Mouse (Mus musculus) midbrain, embryonic 14.5 days (tissue): Measurements from ENCODE around the gene Mapk14. TPM values are rescaled to one million over a fixed set of nuclear protein-coding genes. Genes with fewer than 3 reads are reported as not detected.
A peak's percentile ranks its signal among the peaks of the same experiment; 100 is the strongest.

Experiments used
- ATAC-seq: fragments of 200-750 bp; cut with Nextera tagmentation; 2 replicates; pipeline ENCODE4 v1.8.0; 2017; ENCODE audit warnings: moderate number of reproducible peaks, moderate library complexity; ENCODE audit not compliant: low FRiP score, low TSS enrichment
- DNase-seq: peaks from one replicate; pipeline ENCODE4 v3.0.0-alpha.2; 2015
- H3K27ac ChIP-seq: fragments of 300-500 bp; sonication (generic); replicated peaks from 2 replicates; pipeline ENCODE4 v1.5.1; 2014; ENCODE audit warnings: mild to moderate bottlenecking, low read depth, low read length, moderate library complexity
- H3K27me3 ChIP-seq: fragments of 300-500 bp; sonication (generic); 2 replicates; pipeline ENCODE4 v1.6.1; 2014; ENCODE audit warnings: low read length, control low read depth, mixed read lengths; ENCODE audit not compliant: control insufficient read depth, insufficient read depth
- H3K36me3 ChIP-seq: fragments of 300-500 bp; sonication (generic); 2 replicates; pipeline ENCODE4 v1.6.1; 2014; ENCODE audit warnings: low read length, control low read depth; ENCODE audit not compliant: control insufficient read depth, insufficient read depth
- H3K4me1 ChIP-seq: fragments of 300-500 bp; sonication (generic); 2 replicates; pipeline ENCODE4 v1.6.1; 2014; ENCODE audit warnings: mild to moderate bottlenecking, antibody characterized with exemption, low read length, control low read depth; ENCODE audit not compliant: control insufficient read depth, insufficient read depth
- H3K4me2 ChIP-seq: fragments of 300-500 bp; sonication (generic); 2 replicates; pipeline ENCODE4 v1.6.1; 2014; ENCODE audit warnings: mild to moderate bottlenecking, low read length, moderate library complexity
- H3K4me3 ChIP-seq: fragments of 300-500 bp; sonication (generic); replicated peaks from 2 replicates; pipeline ENCODE4 v1.5.1; 2014; ENCODE audit warnings: low read depth, low read length
- H3K9ac ChIP-seq: fragments of 300-500 bp; sonication (generic); replicated peaks from 2 replicates; pipeline ENCODE4 v1.6.1; 2014; ENCODE audit warnings: mild to moderate bottlenecking, low read length, moderate library complexity
- H3K9me3 ChIP-seq: fragments of 300-500 bp; sonication (generic); 2 replicates; pipeline ENCODE4 v1.6.1; 2016; ENCODE audit warnings: low read length, control low read depth, mixed read lengths; ENCODE audit not compliant: control insufficient read depth
- WGBS: fragments of 180-500 bp; shearing (Covaris S2); extraction: QIAGEN DNeasy Blood & Tissue Kit; methylation state at CpG from one replicate; pipeline ENCODE4 v1.1.7; 2014; 5-methylcytosine and 5-hydroxymethylcytosine counted together
- polyA plus RNA-seq: library from polyadenylated mRNA; unstranded; fragments of >200 nt; fragmentation: Nextera tagmentation; extraction: Ambion mirVana; gene quantifications from 2 replicates; pipeline ENCODE4 v1.2.1, GENCODE M21; 2014

Gene Mapk14
- polyA plus RNA-seq, 1 experiment from 2014 or later, result 32.7 TPM

- ATAC-seq (no peak), DNase-seq (no peak)
- Histone ChIP-seq H3K9ac (no peak overlapping the region), H3K4me3 (no peak overlapping the region), H3K4me1 (peaks cover 38% of the 10 kb centered on the region), H3K27ac (no peak overlapping the region), H3K36me3 (no peaks in the 10 kb centered on the region), H3K9me3 (no peaks in the 10 kb centered on the region), H3K27me3 (no peaks in the 10 kb centered on the region), H3K4me2 (no peak overlapping the region; the same call in 1 of the 2 replicates)
- 50% methylated on average over 2 of the region's 2 CpGs for WGBS
Observed at GRCm38 (mm10) chr17:28694078-28694477, 2.9 kb downstream of the Mapk14 start.

- H3K4me1 ChIP-seq, result peaks cover 32% of the 10 kb centered on the region
- WGBS, result 86% methylated on average over 4 of the region's 4 CpGs
Observed at GRCm38 (mm10) chr17:28694832-28695231, 3.7 kb downstream of the Mapk14 start.

GRCm38 (mm10) chr17:28696641-28697040 lies 5.5 kb downstream of the Mapk14 start:
- Histone ChIP-seq H3K36me3 (no peaks in the 10 kb centered on the region), H3K27me3 (no peaks in the 10 kb centered on the region), H3K27ac (no peak overlapping the region), H3K4me3 (no peak overlapping the region), H3K4me1 (peaks cover 27% of the 10 kb centered on the region), H3K4me2 (no peak overlapping the region), H3K9me3 (no peaks in the 10 kb centered on the region), H3K9ac (no peak overlapping the region)
- no peak for ATAC-seq
- no peak for DNase-seq
- 74% methylated on average over 2 of the region's 2 CpGs for WGBS

More at GRCm38 (mm10) chr17:28694832-28695231, 3.7 kb downstream of the Mapk14 start:
- no peaks in the 10 kb centered on the region for H3K36me3 ChIP-seq
- no peak overlapping the region for H3K9ac ChIP-seq
- no peaks in the 10 kb centered on the region for H3K9me3 ChIP-seq
- DNase-seq (no peak), ATAC-seq (no peak)
- no peak overlapping the region for H3K27ac ChIP-seq
- H3K4me3 ChIP-seq, result no peak overlapping the region
- no peak overlapping the region for H3K4me2 ChIP-seq
- no peaks in the 10 kb centered on the region for H3K27me3 ChIP-seq

- WGBS, result 84% methylated on average over 13 of the region's 13 CpGs
Observed at GRCm38 (mm10) chr17:28697290-28698195, 6.4 kb downstream of the Mapk14 start.

GRCm38 (mm10) chr17:28698245-28698644 lies 7.1 kb downstream of the Mapk14 start:
- DNase-seq, result no peak

More at GRCm38 (mm10) chr17:28697290-28698195, 6.4 kb downstream of the Mapk14 start:
- peaks cover 26% of the 10 kb centered on the region for H3K4me1 ChIP-seq
- H3K27me3 ChIP-seq, result no peaks in the 10 kb centered on the region
- no peak overlapping the region for H3K4me2 ChIP-seq
- no peak overlapping the region for H3K4me3 ChIP-seq
- DNase-seq (peak; percentile 36), ATAC-seq (no peak)
- H3K9me3 ChIP-seq, result no peaks in the 10 kb centered on the region
- H3K9ac ChIP-seq, result no peak overlapping the region
- no peaks in the 10 kb centered on the region for H3K36me3 ChIP-seq
- H3K27ac ChIP-seq, result no peak overlapping the region; the same call in 1 of the 2 replicates

GRCm38 (mm10) chr17:28698672-28699071 lies 7.5 kb downstream of the Mapk14 start:
- H3K27me3 ChIP-seq, result no peaks in the 10 kb centered on the region
- peaks cover 15% of the 10 kb centered on the region for H3K4me1 ChIP-seq
- DNase-seq, result no peak
- H3K9ac ChIP-seq, result no peak overlapping the region
- WGBS, result 89% methylated on average over 2 of the region's 2 CpGs
- ATAC-seq, result no peak
- no peak overlapping the region for H3K4me3 ChIP-seq
- H3K9me3 ChIP-seq, result no peaks in the 10 kb centered on the region
- H3K27ac ChIP-seq, result no peak overlapping the region
- H3K4me2 ChIP-seq, result no peak overlapping the region
- no peaks in the 10 kb centered on the region for H3K36me3 ChIP-seq

More at GRCm38 (mm10) chr17:28698245-28698644, 7.1 kb downstream of the Mapk14 start:
- Histone ChIP-seq H3K36me3 (no peaks in the 10 kb centered on the region), H3K9me3 (no peaks in the 10 kb centered on the region), H3K4me3 (no peak overlapping the region), H3K4me1 (peaks cover 20% of the 10 kb centered on the region), H3K27me3 (no peaks in the 10 kb centered on the region), H3K4me2 (no peak overlapping the region), H3K27ac (no peak overlapping the region), H3K9ac (no peak overlapping the region)
- no peak for ATAC-seq
- WGBS, result 56% methylated on average over 4 of the region's 4 CpGs

- no peak for DNase-seq
Observed at GRCm38 (mm10) chr17:28699789-28700188, 8.7 kb downstream of the Mapk14 start.

GRCm38 (mm10) chr17:28701171-28701570 lies 10.0 kb downstream of the Mapk14 start:
- 96% methylated on average over 4 of the region's 4 CpGs for WGBS
- H3K36me3 ChIP-seq, result no peaks in the 10 kb centered on the region
- DNase-seq (no peak), ATAC-seq (no peak)
- no peak overlapping the region for H3K9ac ChIP-seq
- H3K9me3 ChIP-seq, result no peaks in the 10 kb centered on the region
- no peak overlapping the region for H3K4me3 ChIP-seq
- peaks cover 13% of the 10 kb centered on the region; the same call in 1 of the 2 replicates for H3K4me1 ChIP-seq
- no peak overlapping the region for H3K27ac ChIP-seq
- H3K27me3 ChIP-seq, result no peaks in the 10 kb centered on the region
- H3K4me2 ChIP-seq, result no peak overlapping the region

More at GRCm38 (mm10) chr17:28699789-28700188, 8.7 kb downstream of the Mapk14 start:
- WGBS, result 90% methylated on average over 7 of the region's 7 CpGs
- no peak for ATAC-seq
- Histone ChIP-seq H3K4me3 (no peak overlapping the region), H3K9me3 (no peaks in the 10 kb centered on the region), H3K36me3 (no peaks in the 10 kb centered on the region), H3K9ac (no peak overlapping the region), H3K4me1 (peaks cover 13% of the 10 kb centered on the region; the same call in 1 of the 2 replicates), H3K27me3 (no peaks in the 10 kb centered on the region), H3K27ac (no peak overlapping the region), H3K4me2 (no peak overlapping the region)
